Mouse (Mus musculus) kidney, postnatal 4 days (tissue): Measurements from ENCODE around the gene Abhd11.
A peak's percentile ranks its signal among the peaks of the same experiment; 100 is the strongest.
"Not testable (repeated sequence)": the region's sequence is repeated elsewhere in the genome, so short reads cannot be mapped to it uniquely, and the experiment has no call there.

Source experiments
- DNase-seq, 2 experiments: peaks; one replicate each; pipeline ENCODE4 v3.0.0; 2021; ENCODE audit warnings: mixed read lengths in 2 of 2

Gene Abhd11

DNA sequence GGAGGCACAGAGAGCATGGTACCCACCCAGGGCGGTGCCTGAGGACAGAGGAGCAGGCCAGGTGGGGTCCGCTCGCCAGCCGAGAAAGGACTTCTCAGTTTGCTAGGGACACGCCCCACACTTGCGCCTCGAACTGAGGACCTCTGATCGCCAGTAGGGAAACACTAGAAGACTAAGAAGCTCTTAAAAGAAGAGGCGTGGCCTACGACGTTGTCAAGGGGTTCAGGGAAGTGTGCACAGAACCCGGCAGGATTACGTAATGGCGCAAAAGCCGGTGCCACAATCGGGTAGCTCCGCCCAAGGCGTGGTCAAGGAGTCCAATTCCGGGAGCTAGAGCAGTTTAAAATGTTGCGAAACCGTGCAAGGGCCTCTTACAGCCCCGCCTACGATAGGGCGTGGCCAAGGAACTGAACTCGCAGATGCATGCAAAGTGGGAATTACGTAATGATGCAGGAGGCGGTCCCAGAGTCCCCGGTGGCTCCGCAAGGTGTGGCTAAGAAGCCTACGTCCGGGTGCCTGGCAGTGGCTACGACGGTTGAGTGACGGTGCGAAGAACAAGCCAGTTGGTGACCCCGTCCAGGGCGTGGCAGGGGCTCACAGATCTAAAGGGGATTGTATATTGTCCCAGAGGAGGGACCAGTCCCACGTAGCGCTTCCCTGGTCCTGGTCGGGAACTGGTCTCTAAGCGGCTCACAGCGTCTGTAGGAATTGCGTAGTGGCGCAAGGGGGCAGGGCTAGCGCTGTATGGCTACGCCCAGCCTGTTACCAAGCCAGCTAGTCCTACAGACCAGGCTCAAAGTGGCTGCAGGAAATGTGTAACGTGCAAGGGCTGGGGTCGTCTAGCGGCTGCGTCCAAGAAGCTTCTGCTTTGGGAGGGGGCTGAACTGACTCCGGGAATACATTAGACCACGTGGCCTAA lies at the start of gene Abhd11:
Abhd11 (plus strand) TSS at position 482 of the 919 bp plus-strand sequence.
- DNase-seq: peak; percentile 99 to 100

DNA sequence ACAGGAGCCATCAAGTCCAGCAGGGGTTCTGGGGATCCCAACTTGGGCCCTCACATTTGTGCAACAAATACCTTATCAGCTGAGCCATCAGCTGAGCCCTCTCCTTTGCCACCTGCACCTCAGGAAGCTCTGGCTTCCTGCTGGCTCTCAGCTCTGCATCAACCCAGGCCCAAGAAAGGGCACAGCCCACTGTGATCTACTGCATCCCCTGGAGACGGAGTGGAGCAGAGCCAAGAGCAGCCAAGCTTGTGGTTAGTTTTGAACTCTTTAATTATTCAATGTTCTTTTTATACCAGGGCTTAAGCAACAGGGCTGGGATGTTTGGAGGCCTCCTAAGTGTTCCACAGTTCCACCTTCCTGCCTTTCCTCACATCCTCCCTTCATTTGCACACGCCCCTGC lies 48.5 kb upstream of the Abhd11 start:
- DNase-seq: no peak

DNA sequence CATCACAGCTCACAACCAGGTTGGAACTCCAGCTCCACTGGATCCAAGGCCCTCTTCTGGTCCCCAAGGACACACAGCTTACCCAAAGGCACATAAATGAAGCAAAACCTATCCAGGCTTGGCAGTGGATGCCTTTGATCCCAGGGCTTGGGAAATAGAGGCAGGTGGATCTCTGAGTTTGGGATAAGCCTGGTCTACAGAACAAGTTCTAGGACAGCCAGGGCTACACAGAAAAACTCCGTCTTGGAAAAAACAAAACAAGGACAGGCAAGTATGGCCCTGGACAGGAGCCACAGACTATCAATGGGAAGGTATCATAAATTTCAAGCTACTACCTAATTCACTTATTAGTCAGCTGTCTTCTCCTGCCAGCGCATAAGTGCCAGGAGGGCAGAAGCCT lies 47.4 kb upstream of the Abhd11 start:
- no peak for DNase-seq

DNA sequence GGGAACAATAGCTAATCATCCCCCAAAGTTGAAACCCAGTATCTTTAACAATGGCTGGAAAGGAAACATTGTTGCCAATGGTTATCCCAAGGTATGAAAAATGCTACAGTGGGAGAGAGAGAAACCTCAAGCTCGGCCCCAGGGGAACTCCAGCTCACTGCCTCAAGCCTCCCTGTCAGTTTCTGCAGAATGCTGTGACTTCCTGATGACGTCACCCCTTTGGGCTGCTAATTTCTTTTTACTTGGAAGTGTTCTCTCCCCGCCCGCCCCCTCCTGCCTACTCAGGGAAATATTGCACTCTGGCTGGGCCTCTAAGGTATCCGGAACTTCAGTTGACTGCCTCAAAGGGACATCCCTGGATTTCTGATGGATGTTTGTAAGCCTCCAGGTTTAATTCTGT lies 45.4 kb upstream of the Abhd11 start:
- peak; percentile 62 to 80 for DNase-seq

DNA sequence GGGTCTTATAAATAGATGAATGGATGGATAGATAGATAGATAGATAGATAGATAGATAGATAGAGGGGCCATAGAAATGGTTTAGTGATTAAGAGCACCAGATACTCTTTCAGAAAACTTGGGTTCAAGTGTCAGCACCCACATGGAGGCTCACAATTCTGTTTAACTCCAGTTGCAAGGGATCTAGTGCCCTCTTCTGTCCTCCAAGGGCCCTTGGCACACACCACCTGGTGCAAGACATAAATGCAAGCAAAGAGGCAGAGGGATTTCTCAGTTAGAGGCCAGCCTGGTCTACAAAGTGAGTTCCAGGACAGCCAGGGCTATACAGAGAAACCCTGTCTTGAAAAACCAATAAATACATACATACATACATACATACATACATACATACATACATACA lies 44.3 kb upstream of the Abhd11 start:
- DNase-seq: not testable (repeated sequence)

DNA sequence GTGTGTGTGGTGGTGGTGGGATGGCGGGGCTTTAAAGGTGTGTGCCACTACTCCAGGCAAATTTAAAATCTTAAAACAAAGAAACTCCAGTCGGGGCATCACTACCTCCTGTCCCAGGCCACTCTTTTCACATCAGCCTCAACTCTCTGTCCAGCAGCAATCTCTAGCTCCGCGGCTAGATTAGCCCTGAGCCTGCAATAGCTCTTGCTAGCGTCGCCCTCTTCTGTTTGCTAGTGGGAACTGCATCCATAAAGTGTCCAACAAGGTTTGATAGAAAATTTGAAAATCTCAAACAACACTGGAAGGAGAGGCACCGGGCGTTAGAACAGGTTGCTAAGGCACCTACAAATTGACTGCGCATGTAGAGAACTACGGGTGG lies 43.5 kb upstream of the Abhd11 start:
- DNase-seq: peak; percentile 83 to 88

DNA sequence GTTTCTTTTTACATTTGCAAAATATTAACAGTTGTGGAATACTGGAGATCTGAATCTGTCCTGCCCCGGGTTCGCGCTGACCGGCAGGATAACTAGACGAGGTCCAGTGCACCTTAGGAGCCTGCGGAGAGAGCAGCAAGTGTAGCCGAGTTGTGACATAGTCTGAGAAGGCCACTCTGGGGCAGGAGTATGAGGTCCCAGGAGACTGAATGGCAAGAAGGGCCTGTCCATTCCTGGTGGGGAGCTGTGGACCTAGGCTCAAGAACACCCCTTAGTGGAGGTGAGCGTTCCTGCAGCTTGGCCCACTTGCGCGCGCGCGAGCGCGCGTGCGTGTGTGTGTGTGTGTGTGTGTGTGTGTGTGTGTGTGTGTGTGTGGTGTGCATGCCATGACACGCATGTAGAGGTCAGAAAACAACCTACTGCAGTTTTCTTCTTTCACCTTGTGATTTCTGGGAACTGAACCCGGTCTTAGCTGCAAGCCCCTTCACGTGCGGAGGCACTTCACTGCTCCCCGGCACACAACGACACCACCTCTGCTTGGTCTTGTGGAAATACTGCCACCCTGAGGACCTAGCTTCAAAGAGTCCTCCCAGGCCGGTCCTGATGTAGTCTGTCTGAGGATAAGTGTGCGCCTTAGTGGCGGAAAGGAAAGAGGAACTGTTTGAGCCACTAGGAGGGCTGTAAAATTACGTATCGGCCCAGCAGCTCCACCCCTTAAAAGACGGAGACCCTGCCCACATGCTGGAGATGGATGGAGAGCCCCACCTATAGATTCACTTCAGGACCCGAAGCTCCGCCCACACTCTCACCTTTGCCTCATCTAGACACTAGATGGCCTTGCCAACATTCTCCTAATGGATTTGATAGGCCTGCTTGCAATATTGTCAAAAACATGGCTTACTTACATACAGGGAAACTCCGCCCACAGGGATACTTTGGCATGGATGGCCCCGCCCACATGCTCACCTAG lies 42.8 kb upstream of the Abhd11 start:
- peak; percentile 62 to 78 for DNase-seq

DNA sequence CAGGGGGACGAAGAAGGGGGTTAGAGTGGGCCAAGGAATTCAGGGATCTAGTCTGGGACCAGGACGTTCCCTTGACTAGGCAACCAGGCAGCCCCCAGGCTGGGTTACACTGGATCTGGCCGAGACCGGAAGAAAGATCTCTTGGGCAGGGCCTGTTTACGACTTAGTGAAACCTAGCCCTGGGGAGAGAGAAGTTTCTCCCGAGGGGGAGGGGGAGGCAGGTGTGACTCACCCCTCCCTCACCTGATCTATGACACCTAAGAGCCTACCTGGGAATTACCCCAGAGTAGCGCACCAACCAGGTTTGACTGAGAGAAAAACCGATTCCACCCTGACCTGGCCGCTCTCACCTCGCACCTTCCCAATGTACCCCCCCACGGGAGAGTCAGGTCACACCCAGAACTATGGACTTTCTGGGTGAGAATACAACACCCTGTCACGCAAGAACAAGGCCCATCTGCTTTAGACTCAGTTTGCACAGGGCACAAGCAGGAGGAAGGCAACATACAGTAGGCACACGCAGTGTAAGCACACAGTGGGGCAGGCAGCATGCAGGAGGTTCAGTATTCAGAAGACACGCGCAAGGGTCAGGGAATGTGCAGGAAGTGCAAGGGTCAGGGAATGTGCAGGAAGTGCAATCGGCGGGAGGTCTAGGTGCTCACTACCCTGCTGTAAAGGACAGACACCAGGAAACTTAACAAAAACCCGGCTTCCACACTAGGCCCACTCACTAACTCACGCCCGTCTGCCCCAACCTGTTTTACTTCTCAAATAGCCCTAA lies 41.6 kb upstream of the Abhd11 start:
- DNase-seq: no peak

DNA sequence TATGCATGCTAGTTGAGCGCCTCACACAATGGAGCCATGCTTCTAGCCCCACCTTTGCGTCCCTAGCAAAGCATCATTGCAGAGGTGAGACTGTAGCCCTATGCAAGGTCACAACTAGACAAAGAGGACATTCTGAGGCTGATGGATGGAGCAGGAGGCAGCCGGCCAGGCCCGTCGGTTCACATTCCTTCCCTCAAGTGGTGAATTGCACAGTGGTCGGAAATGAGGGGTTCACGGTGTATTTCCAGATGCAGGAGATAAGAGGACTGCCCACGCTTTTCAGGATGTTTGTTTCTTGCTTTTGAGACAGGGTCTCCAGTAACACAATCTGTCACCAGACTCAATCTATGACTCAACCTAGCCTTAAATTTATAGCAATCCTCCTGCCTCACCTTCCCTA lies 38.3 kb upstream of the Abhd11 start:
- DNase-seq: no peak

DNA sequence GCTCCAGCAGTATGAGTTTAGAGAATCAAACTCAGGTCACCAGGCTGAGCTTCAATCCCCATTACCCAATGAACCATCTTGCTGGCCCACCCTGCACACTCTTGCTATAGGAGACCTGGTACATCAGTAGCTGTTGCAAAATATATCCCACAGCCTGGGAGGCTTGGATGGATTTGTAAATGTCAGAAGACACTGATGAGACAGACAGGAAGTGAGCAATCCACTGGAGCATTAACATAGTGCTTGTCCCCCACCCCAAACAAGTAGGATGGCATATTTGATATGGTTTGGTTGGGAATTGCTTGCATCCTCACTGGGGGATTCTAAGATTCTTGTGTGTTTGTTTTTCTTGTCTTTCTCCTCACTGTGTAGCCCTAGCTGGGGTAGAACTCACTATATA lies 35.9 kb upstream of the Abhd11 start:
- no peak for DNase-seq

DNA sequence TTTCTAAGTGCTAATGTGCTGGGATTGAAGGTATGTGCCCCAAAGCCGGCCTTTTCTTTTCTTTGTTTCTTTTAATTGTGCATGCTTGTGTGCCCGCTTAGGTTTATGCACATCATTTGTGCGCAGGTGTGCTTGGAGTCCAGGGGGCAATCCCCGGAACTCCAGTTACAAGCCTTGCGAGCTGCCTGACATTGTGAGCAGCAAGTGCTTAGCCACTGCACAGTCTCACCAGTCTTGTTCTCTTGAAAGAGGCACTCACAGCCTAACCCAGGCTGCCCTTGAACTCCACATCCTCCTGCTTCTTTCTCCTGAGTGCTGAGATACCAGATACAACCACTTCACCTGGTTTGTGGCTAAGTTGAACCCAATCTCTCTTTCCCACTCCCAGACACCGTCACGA lies 35.4 kb upstream of the Abhd11 start:
- no peak for DNase-seq

DNA sequence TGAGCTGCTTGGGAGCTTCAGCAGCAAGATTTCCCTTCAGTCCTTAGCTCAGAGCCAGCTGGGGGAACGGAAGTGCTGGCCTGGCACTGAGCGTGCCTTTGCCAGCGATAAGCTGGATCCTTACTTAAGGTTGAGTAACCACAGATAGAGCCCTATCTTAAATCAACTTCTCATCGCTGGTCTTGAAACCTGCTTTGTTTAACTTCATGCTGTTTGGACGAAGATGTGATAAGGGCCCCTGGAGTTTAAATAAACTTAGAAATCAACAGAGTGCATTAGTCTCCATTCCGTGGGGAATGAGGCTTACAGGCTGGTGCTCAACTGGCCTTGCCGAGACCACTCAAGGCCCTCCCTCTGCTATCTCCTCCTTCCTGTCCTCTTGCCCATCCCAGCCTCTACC lies 34.7 kb upstream of the Abhd11 start:
- DNase-seq: no peak

DNA sequence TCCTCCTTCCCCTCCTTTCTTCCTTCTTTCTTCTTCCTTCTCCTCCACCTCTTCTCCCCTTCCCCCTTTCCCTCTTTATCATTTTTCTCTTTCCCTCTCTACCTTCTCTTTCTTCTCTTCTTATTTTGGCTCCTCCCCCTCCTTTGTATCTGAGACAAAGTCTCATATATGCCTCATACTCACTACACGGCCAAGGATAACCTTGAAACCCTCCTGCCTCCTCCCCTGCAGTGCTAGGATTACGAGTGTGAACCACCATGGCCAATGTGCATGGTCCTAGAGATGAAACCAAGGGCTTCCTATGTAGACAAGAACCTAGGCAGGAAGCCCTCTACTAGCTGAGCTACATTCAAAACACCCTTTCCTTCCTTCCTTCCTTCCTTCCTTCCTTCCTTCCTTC lies 34.0 kb upstream of the Abhd11 start:
- no peak for DNase-seq

DNA sequence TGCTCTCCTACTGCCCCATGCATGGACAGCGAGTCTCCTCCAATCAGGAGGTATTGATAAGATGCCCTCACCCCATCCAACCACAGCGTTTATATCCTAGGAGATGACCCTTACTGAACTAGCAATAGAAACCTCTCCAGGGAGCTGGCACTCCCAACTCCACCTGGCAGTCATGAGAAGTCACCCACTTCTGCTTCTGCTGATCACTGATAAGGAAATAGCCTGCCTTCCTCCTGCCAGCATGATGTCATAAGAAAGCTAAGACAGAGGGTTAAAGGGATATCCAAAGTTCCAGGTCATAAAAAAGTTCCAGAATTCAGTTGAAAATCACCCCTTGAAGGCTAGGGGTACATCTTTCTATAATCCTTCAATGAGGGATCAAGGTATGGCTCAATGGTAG lies 32.8 kb upstream of the Abhd11 start:
- no peak for DNase-seq

DNA sequence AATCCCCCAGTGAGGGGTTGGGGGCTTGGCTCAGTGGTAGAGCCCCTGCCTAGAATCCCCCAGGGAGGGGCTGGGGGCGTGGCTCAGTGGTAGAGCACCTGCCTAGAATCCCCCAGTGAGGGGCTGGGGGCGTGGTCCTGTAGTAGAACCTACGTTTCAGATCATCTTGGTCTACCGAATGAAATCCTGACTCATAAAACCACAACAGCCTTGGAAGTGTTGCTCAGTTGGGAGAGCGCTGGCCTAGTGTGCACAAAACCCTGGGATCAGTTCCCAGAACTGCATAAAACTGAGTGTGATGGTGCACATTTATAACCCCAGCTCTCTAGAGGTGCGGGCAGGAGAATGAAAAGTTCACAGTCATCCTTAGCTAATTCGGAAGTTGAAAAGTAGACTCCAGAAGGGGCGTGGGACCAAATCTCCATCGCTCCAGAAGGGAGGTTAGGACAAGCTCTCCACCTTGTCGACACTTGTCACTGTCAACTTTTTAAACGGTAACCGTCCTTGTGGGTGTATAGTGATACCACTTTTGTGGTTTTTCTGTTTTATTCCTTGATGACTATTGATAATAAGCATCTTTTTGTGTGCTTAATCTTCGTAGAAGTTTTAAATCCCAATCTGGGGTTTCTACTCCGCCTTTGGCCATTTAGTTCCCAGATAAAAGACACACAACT lies 32.2 kb upstream of the Abhd11 start:
- DNase-seq: no peak

DNA sequence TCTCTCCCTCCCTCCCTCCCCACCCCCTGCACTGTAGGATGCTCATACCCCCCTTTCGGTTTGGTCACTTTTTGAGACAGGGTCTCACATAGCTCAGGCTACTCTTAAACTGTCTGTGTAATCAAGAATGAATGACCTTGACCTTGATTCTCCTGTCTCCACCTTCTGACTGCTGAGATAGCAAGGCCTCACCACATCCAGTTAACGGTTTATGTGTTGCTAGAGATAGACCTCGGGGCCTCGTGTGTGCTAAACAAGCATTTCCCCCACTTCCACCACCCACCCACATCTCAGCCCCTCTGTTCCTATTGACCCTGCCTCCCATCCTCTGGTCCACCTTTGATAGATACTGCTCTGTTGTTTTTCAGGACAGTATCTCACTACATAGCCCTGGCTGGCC lies 31.1 kb upstream of the Abhd11 start:
- no peak for DNase-seq

DNA sequence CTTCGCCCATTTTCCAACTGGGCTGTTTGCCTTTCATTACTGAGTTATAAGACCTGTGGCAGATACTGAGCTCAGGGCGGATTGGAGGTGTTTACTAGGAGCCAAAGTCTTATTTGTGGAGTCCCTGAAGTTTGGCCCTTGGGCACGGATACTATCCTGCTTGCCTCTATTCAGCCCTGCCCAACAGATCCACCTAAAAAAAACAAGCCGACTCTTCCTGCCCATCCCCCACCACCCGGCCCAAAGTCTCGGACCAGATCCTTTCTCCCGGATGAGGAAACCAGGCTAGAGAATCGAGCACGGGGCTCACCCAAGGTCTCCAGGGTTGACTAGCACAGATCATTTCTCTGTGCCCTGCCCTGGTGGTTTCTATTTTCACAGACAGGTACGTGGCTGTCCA lies 27.8 kb upstream of the Abhd11 start:
- DNase-seq: no peak

DNA sequence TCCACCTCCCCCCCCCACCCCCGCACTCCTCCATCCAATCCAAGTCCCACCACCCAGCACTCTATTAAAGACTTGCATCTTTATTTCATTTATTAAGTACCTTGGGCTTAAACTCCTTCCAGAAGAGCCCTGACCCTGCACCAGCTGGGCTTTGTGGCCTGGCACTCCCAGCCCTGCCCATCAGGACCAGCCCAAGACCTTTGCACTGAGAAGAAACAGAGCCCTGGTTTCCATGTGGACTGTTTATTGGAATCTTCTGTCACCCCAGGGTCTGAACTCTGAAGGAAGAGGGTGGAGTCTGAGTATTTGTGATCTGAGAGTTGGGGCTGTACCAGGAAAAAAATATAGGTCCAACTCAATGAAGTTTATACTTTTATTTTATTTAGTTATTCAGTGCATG lies 25.8 kb upstream of the Abhd11 start:
- no peak for DNase-seq

DNA sequence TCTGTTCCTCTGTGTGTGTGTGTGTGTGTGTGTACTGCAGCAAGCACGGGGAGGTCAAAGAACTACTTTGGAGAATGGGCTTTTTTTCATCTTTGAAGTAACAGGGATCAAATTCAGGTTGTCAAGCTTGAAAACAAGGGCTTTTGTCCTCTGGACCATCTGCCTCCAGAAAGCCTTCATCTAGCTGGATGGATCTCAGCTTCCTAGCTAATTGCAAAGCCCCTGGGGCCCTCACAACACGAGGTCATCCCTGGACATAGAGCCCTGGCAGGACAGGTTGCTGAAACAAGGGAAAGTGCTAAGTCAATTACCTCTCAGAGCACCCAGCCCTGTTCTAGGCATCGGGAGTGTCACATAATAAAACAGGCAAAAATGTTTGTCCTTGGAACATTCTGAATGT lies 25.2 kb upstream of the Abhd11 start:
- DNase-seq: no peak

DNA sequence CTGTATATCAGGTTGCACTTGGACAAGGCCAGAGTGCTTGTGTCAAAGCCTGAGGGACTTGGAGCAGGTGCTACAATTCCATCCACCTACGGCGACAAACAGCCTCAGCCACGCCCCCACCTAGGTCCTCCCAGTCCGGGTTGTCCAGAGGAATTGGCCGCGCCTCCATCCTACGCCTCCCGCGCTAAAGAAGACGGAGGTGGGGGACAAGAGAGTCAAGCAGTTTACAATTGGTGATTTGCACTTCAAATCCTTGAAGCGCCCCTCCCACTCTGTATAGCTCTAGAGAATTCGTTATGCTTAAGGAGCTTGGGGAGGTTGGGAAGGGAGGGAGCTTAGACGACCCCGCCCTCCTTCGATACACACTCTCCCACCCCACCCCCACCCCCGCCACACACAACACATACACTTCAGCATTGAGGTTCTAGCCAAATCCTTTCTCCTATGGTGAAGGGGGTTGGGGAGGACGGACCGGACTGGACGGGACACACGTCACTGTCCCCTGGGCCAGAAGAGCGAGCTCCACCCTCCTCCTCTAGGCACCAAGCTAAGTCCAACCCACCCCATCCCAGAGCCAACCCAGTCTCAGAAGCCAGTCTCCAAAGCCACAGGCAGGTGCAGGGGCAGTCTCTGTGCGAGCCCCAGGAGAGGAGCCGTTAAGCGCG lies 23.2 kb upstream of the Abhd11 start, which contains the start of gene Cldn3:
Cldn3 (plus strand) TSS at position 582 of the 665 bp plus-strand sequence.
- peak; percentile 76 to 85 for DNase-seq
